Mouse (Mus musculus): Measurements from ENCODE around the gene Scmh1. TPM values are rescaled to one million over a fixed set of nuclear protein-coding genes. Genes with fewer than 3 reads are reported as not detected.
"Not testable (repeated sequence)": the region's sequence is repeated elsewhere in the genome, so short reads cannot be mapped to it uniquely, and the experiment has no call there.

Gene Scmh1
- polyA plus RNA-seq, 1 experiment from 2014 or later = 82.6 TPM

- Histone ChIP-seq H3K27me3 (0 out of 2 replicates have a peak, but pooled peaks cover 6% of the 10 kb centered on the region), H3K9ac (no peak overlapping the region), H3K4me2 (no peak overlapping the region), H3K4me1 (replicated peaks) (peaks cover 4% of the 10 kb centered on the region; the same call in 1 of the 2 replicates), H3K27ac (replicated peaks) (no peak overlapping the region), H3K9me3 (no peaks in the 10 kb centered on the region), H3K4me3 (no peak overlapping the region), H3K36me3 (no peaks in the 10 kb centered on the region)
- 55% methylated on average over 4 of the region's 4 CpGs for WGBS
- ATAC-seq (ENCODE audit: low read depth) = no peak
Measured at GRCm38 (mm10) chr4:120387496-120387895, 17.6 kb upstream of the Scmh1 start.

GRCm38 (mm10) chr4:120387968-120388367 lies 17.1 kb upstream of the Scmh1 start:
- ATAC-seq (ENCODE audit: low read depth) = no peak
- no peaks in the 10 kb centered on the region for H3K9me3 ChIP-seq
- H3K36me3 ChIP-seq = no peaks in the 10 kb centered on the region
- no peak overlapping the region for H3K4me2 ChIP-seq
- H3K9ac ChIP-seq = no peak overlapping the region
- WGBS = 77% methylated on average over 2 of the region's 2 CpGs
- 0 out of 2 replicates have a peak, but pooled peaks cover 6% of the 10 kb centered on the region for H3K27me3 ChIP-seq
- no peak overlapping the region for H3K27ac ChIP-seq (replicated peaks)
- no peak overlapping the region for H3K4me3 ChIP-seq
- H3K4me1 ChIP-seq (replicated peaks) = peaks cover 4% of the 10 kb centered on the region; the same call in 1 of the 2 replicates

DNA sequence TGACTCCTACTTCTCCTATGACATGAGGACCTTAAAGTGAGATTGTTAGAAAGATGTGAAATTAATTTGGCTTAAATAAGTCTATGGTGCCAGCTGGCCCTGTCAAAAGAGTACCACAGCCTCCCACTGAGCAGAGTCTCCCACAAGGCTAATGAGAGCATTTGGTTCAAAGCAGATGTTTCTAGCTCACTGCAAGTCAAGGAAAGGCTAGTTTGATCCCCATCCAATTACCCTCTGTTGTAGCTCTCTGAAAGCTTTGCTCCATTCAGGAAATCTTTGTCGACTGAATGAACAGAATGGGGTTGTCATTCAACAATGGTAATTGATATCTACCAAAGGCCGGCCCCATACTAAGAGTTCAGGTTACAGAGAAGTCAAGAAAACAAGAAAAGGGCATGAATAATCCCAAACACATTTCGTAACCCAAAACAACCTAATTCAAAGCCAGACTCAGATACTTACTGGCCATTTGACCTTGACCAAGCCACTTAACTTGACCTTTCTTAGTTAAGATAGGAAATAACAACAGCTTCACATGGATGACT lies 16.0 kb upstream of the Scmh1 start:
- H3K4me3 ChIP-seq = no peak overlapping the region
- H3K4me2 ChIP-seq = no peak overlapping the region
- no peak overlapping the region for H3K27ac ChIP-seq (replicated peaks)
- H3K9ac ChIP-seq = no peak overlapping the region
- H3K9me3 ChIP-seq = no peaks in the 10 kb centered on the region
- H3K27me3 ChIP-seq = no peaks in the 10 kb centered on the region
- H3K36me3 ChIP-seq = no peaks in the 10 kb centered on the region
- 20% methylated on average over 3 of the region's 3 CpGs for WGBS
- ATAC-seq (ENCODE audit: low read depth) = no peak
- peaks cover 4% of the 10 kb centered on the region; the same call in 1 of the 2 replicates for H3K4me1 ChIP-seq (replicated peaks)

DNA sequence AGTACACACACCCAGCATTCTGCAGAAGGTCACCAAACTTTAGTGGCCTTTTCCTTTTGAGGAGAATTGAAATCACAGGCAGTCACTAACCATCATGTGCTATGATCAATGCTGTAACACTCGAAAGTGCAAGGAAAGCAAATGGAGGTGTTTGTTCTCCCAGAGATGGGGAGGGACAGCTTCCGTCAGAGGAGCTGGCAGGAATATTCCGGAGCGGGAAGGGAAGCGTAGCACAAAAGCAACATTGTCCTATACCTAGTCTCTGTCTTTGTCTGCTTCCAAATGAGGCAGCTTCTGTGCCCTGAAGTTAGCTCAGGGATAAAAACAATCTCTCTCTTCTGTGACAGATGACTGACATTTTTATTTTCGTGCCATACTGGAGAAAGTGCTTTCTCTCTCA lies 15.5 kb upstream of the Scmh1 start:
- WGBS = 40% methylated on average over 6 of the region's 6 CpGs
- ATAC-seq (ENCODE audit: low read depth) = no peak
- H3K9me3 ChIP-seq = no peaks in the 10 kb centered on the region

DNA sequence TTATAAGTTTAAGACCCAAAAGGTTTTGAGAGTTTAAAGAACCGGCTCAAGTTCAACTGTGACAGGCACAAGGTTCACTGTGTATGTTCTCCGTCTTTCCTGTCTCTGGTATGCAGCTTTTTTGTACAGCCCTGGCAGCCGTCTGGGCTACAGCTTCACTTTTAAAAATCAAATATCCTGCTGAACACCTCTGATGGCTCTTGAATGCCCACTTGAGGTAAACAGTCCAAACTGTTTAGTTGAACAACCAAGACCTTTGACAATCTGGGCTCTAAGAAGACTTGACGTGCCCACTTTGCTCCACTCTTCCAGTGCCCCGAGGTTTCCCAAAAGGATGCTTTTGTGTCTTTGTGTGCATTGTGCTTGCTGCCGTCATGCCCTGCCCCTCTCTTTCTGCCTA lies 13.5 kb upstream of the Scmh1 start:
- no peaks in the 10 kb centered on the region for H3K36me3 ChIP-seq
- no peak for ATAC-seq (ENCODE audit: low read depth)

More for the DNA sequence above, 15.5 kb upstream of the Scmh1 start:
- H3K4me3 ChIP-seq = no peak overlapping the region
- H3K9ac ChIP-seq = no peak overlapping the region
- H3K27me3 ChIP-seq = no peaks in the 10 kb centered on the region
- H3K4me2 ChIP-seq = no peak overlapping the region
- no peak overlapping the region for H3K27ac ChIP-seq (replicated peaks)
- no peaks in the 10 kb centered on the region for H3K36me3 ChIP-seq
- peaks cover 4% of the 10 kb centered on the region; the same call in 1 of the 2 replicates for H3K4me1 ChIP-seq (replicated peaks)

DNA sequence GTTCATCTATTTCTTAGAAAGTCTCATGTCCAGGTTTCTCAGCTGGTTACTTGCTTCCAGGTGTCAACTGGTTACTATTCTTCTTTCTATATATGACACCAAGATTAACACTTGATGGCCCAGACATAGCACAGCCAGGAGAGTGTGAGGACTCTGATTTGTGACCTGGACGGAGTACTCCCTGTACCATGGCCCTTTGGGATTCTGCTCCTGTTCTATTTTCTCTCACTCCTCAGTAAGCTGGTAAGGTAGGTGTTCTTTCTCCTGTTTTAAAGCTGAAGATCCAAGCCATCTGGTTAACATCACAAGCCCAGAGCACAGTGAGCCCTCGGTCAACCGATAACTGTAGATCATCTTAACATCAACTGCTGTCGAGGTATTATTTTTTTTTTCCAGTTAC lies 12.7 kb upstream of the Scmh1 start:
- Histone ChIP-seq H3K4me1 (replicated peaks) (peaks cover 4% of the 10 kb centered on the region; the same call in 1 of the 2 replicates), H3K9ac (no peak overlapping the region), H3K4me3 (no peak overlapping the region), H3K9me3 (no peaks in the 10 kb centered on the region), H3K4me2 (no peak overlapping the region), H3K27ac (replicated peaks) (no peak overlapping the region), H3K27me3 (no peaks in the 10 kb centered on the region), H3K36me3 (no peaks in the 10 kb centered on the region)
- ATAC-seq (ENCODE audit: low read depth) = no peak
- WGBS = 82% methylated on average over 4 of the region's 4 CpGs

More for the DNA sequence above, 13.5 kb upstream of the Scmh1 start:
- H3K9me3 ChIP-seq = no peaks in the 10 kb centered on the region
- H3K27ac ChIP-seq (replicated peaks) = no peak overlapping the region
- H3K4me1 ChIP-seq (replicated peaks) = peaks cover 4% of the 10 kb centered on the region; the same call in 1 of the 2 replicates
- no peaks in the 10 kb centered on the region for H3K27me3 ChIP-seq
- no peak overlapping the region for H3K4me3 ChIP-seq
- H3K9ac ChIP-seq = no peak overlapping the region
- WGBS = 61% methylated on average over 6 of the region's 6 CpGs
- no peak overlapping the region for H3K4me2 ChIP-seq

GRCm38 (mm10) chr4:120392748-120393147 lies 12.3 kb upstream of the Scmh1 start:
- 42% methylated on average over 3 of the region's 3 CpGs for WGBS
- ATAC-seq (ENCODE audit: low read depth) = no peak

GRCm38 (mm10) chr4:120400251-120400650 lies 4.8 kb upstream of the Scmh1 start:
- Histone ChIP-seq H3K36me3 (no peaks in the 10 kb centered on the region), H3K4me3 (no peak overlapping the region), H3K9ac (no peak overlapping the region), H3K27ac (replicated peaks) (no peak overlapping the region), H3K4me2 (no peak overlapping the region), H3K9me3 (no peaks in the 10 kb centered on the region), H3K4me1 (replicated peaks) (no peaks in the 10 kb centered on the region), H3K27me3 (no peaks in the 10 kb centered on the region)
- ATAC-seq (ENCODE audit: low read depth) = no peak
- WGBS = 53% methylated on average over 3 of the region's 3 CpGs

More at GRCm38 (mm10) chr4:120392748-120393147, 12.3 kb upstream of the Scmh1 start:
- Histone ChIP-seq H3K36me3 (no peaks in the 10 kb centered on the region), H3K27ac (replicated peaks) (no peak overlapping the region), H3K4me3 (no peak overlapping the region), H3K9me3 (no peaks in the 10 kb centered on the region), H3K4me1 (replicated peaks) (peaks cover 4% of the 10 kb centered on the region; the same call in 1 of the 2 replicates), H3K4me2 (no peak overlapping the region), H3K27me3 (no peaks in the 10 kb centered on the region), H3K9ac (no peak overlapping the region)

GRCm38 (mm10) chr4:120402105-120402504 lies 3.0 kb upstream of the Scmh1 start:
- ATAC-seq (ENCODE audit: low read depth); H3K27me3 ChIP-seq; H3K27ac ChIP-seq (replicated peaks); H3K36me3 ChIP-seq; H3K9ac ChIP-seq; H3K9me3 ChIP-seq; H3K4me2 ChIP-seq; H3K4me3 ChIP-seq: not testable (repeated sequence)
- peaks cover 13% of the 10 kb centered on the region for H3K4me1 ChIP-seq (replicated peaks)

DNA sequence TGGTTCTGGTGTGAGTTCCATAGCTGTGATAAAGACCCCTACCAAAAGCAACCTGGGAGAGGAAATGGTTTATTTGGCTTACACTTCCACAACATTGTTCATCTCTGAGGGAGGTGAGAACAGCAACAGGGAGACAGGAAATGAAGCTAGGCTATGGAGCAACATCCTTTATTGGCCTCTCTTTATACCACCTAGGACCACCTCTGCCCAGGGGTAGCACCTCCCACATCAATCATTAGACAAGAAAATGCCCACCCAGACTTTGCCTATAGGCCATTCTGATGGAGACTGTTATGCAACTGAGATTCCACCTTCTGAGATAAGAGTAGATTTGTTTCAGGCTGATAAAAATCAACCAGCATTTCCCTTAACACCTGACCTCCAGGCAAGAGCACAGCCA lies 834 bp upstream of the Scmh1 start:
- Histone ChIP-seq H3K4me1 (replicated peaks) (peaks cover 27% of the 10 kb centered on the region), H3K9ac (0 out of 2 replicates have a peak overlapping the region, but pooled peaks have one; percentile 99), H3K4me3 (peak overlapping the region; percentile 98), H3K9me3 (no peaks in the 10 kb centered on the region), H3K4me2 (peak overlapping the region; percentile 47), H3K27me3 (no peaks in the 10 kb centered on the region), H3K36me3 (no peaks in the 10 kb centered on the region), H3K27ac (replicated peaks) (peak overlapping the region; percentile 97; the same call in 1 of the 2 replicates)
- no peak for ATAC-seq (ENCODE audit: low read depth)

DNA sequence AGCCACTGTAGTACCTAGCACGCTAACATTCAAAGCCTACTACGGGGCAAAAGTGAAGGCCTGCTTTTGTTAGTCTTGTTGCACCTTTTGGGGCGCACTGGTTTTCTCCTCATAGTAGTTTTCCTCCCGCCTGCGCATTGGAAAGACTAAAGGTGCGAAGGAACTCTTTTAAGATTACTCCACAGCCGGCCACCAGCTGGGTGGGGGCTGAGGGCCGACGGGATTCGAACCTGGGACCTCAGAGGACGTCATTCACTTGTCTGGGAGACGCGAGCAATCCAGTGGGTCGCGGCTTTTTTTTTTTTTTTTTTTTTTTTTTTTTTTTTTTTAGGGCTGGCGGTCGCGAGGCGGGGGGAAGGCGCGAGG lies 320 bp upstream of the Scmh1 start:
- peak; percentile 37 for ATAC-seq (ENCODE audit: low read depth)
- Histone ChIP-seq H3K4me1 (replicated peaks) (peaks cover 27% of the 10 kb centered on the region), H3K27me3 (no peaks in the 10 kb centered on the region), H3K9ac (peak overlapping the region; percentile 99; the same call in 1 of the 2 replicates), H3K9me3 (no peaks in the 10 kb centered on the region), H3K27ac (replicated peaks) (peak overlapping the region; percentile 97), H3K4me2 (peak overlapping the region; percentile 47), H3K36me3 (no peaks in the 10 kb centered on the region), H3K4me3 (peak overlapping the region; percentile 98)
- 16% methylated on average over 15 of the region's 21 CpGs for WGBS

DNA sequence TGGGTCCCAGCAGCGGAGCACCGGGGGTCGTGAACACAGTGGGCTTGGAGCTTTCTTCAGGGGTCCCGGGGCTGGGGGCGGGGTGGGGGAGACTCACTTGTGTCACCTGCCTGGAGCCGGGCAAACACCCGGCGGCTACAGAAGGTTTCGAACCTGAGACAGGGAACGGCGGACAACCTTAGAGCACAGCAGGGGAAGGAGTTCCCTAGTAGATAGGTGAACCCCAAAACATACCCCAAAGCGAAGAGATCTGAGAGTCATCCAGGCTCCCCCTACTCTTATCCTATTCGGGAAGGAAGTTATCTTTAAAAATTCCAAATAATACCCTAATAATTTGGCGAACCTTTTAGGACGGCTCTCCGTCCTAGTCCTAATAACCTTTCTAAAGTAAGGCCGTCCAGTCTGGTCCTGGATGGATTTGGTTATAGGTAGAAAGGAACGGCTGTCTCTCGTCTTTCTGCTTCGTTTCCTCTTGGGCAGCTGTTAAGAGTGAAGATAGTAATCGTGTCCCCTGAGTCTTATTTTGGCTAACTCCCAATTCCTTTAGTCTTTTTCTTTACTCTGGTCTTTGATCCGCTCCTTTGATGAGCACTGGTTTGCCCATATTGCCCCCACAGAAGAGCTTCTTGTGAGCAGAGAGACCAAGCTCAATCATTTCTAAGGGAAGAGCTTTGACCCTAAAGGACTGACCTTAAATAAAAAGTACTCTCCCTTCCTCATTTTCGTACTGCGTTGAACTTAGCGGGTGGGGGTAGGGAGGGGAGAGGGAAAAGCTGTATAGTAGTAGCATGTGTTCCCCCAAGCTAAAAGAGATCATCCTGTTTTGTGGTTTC lies 941 bp downstream of the Scmh1 start:
- 2% methylated on average over 25 of the region's 25 CpGs for WGBS
- Histone ChIP-seq H3K4me2 (peak overlapping the region; percentile 68), H3K9me3 (no peaks in the 10 kb centered on the region), H3K36me3 (no peaks in the 10 kb centered on the region), H3K27me3 (no peaks in the 10 kb centered on the region), H3K27ac (replicated peaks) (peak overlapping the region; percentile 97), H3K4me1 (replicated peaks) (peaks cover 27% of the 10 kb centered on the region), H3K4me3 (peak overlapping the region; percentile 98), H3K9ac (peak overlapping the region; percentile 99)
- ATAC-seq (ENCODE audit: low read depth) = peak; percentile 40
